ENCODE assay signal across 10 mouse cellular contexts in genomic region chr13:118403544-118403943, GRCm38 (mm10). TPM values are rescaled to one million over a fixed set of nuclear protein-coding genes. Genes with fewer than 3 reads are reported as not detected.
DNase-seq lines count a peak whose midpoint lies in the region; ATAC-seq lines count a peak whose summit lies in the region.
"Had no signal": no experiment of that assay in that cellular context is flagged by ENCODE, and none has a peak within 500 bp of the region (broad histone marks: within the 10 kb centered on the region; RNA-seq: fewer than 3 reads in every experiment).

No protein-coding gene starts in this region.

- H3K27ac ChIP-seq in kidney, embryonic 15.5 days, result no peak overlapping the region
- H3K27ac ChIP-seq: midbrain, embryonic 12.5 days had no signal

- H3K36me3 ChIP-seq in kidney, embryonic 15.5 days, result no peaks in the 10 kb centered on the region
- H3K36me3 ChIP-seq: midbrain, embryonic 12.5 days had no signal

- no peak overlapping the region for H3K9ac ChIP-seq in kidney, embryonic 15.5 days
- H3K9ac ChIP-seq: midbrain, embryonic 12.5 days had no signal

- H3K4me3 ChIP-seq in kidney, embryonic 15.5 days (replicated peaks), result no peak overlapping the region
- H3K4me3 ChIP-seq: midbrain, embryonic 12.5 days had no signal

- H3K27me3 ChIP-seq in kidney, embryonic 15.5 days, result peaks cover 6% of the 10 kb centered on the region; the same call in 1 of the 2 replicates
- H3K27me3 ChIP-seq: midbrain, embryonic 12.5 days had no signal

- no peaks in the 10 kb centered on the region for H3K9me3 ChIP-seq in kidney, embryonic 15.5 days (replicated peaks)
- H3K9me3 ChIP-seq: midbrain, embryonic 12.5 days had no signal

- intact Hi-C loops in heart, postnatal 36 days (cut with DNase I), result loop anchor here (5.0 kb wide), 1 partner anchor 959 kb away; no protein-coding TSS in a partner anchor

- no peak overlapping the region for H3K4me2 ChIP-seq in kidney, embryonic 15.5 days
- H3K4me2 ChIP-seq: midbrain, embryonic 12.5 days had no signal

- no peaks in the 10 kb centered on the region for H3K4me1 ChIP-seq in kidney, embryonic 15.5 days
- H3K4me1 ChIP-seq: midbrain, embryonic 12.5 days had no signal

- DNase-seq in kidney, adult 9 months, result peak; percentile 49
- DNase-seq in ES-CJ7 (ENCODE audit: low read depth, low spot score), result peak; percentile 47
- DNase-seq in c-Kit-positive CD71-negative TER-119-negative erythroid progenitor cells, embryonic 14.5 days (ENCODE audit: low read depth), result peak; percentile 41
- peak; percentile 31 for DNase-seq in lung, postnatal 36 days
- no peak for DNase-seq in urinary bladder, postnatal 4 days (ENCODE audit: low spot score in 2 of 2)
- DNase-seq in urinary bladder, adult 2 months (ENCODE audit: low spot score), result no peak
- DNase-seq in heart, postnatal 36 days, result no peak
- DNase-seq: kidney, adult 8-10 months had no signal

- no peak for ATAC-seq in kidney, embryonic 15.5 days (replicated peaks; ENCODE audit: low FRiP score)

RNA-seq across cellular contexts. Expression of gene Mrps30, which starts 16.5 kb away (rescaled TPM):
- 32.2 and 33.4 TPM in 2 replicates for polyA plus RNA-seq in kidney, embryonic 15.5 days (2015; fragmentation: Nextera tagmentation; extraction: Ambion mirVana)
- 12.5 and 13.8 TPM in 2 replicates for polyA plus RNA-seq in urinary bladder, adult 2 months (2012; rRNA removed)
- 10 to 100 TPM; 26.3 to 27.6 TPM for total RNA-seq in heart, postnatal 36 days (2021)

RNA-seq across cellular contexts. Expression of gene B430218F22Rik, which starts 17.1 kb away (rescaled TPM):
- 0.99 and 1.1 TPM in 2 replicates for polyA plus RNA-seq in kidney, embryonic 15.5 days (2015; fragmentation: Nextera tagmentation; extraction: Ambion mirVana)
- polyA plus RNA-seq in urinary bladder, adult 2 months (2012; rRNA removed), result 0.07 and 0.09 TPM in 2 replicates
- under 1 TPM in 1 of 2 experiments, not detected in 1; 0.30 TPM for total RNA-seq in heart, postnatal 36 days (2021)

Comparison
In these comparisons a context has a peak if more than half of its experiments do, and no peak if none do; other contexts are left out.
1. DNase-seq: peak in kidney, adult 9 months (single experiment), ES-CJ7 (single experiment), c-Kit-positive CD71-negative TER-119-negative erythroid progenitor cells, embryonic 14.5 days (single experiment) and lung, postnatal 36 days (single experiment); none in urinary bladder, postnatal 4 days (0 of 2), urinary bladder, adult 2 months (single experiment) and heart, postnatal 36 days (0 of 2).